Mouse (Mus musculus): Measurements from ENCODE around the gene Fam193b.

Fam193b gene

DNA sequence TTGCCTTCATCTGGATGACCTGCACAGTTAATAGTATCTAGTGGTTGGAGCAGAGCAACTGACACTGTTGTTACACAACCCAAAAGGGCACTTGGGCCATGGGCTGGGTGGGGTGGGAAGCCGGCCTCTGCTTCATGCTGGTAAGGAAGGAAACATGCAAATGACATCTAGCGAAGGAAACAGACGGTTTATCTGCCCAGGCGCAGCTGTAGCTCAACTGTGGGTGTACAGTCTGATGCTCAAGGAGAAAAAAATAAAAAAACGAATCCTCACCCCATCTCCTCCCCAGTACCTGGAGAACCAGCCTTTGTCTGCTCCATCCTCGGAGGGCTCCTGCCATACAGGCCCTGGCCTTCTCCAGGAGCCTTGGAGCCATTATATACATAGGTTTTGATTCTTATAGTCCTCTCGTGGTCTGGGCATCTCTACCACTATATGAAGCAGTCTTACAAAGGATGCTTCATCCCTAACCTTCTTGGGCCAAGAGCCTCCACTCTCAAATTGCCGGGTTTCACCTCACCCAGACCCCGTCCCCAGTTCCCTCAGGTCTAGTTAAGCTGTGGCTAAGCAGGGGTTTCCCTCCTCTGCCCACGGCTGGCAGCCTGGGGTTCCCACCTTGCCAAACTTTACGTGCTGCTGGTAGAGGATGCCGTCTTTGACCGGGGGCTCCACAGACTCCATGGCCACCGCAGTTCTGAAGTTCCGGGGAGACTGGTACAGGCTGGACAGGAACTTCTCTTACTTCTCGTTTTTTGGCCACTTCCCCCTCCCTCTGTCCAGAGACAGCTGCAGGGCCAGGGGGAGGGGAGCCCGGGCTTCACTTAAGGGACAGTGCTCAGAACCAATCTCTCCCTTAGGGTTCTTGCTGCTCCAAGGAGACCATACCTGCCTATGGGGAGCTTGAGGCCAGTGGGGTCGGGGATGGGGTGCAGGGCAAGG is 42.8 kb downstream of the Fam193b start:
- in situ Hi-C loops (cut with MboI, MseI), result no loop called here

DNA sequence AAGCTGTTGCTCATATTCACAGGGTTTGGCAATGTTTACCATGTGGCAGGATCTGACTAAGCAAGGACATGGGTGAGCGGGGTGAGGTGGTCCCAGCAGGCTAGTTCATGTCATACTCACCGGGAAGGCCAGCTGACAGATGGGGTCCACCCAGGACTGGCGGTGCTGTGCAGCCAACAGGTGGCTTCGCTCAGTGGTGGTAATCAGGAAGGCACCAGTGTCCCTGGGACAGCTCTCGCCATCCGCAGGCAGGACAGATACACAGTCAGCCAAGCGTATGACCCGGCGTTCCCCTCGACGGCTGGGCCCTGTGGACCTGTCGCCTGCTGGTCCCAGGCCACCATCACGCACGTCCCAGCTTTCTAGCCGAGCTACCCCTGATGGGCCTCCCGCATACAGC is 43.7 kb downstream of the Fam193b start:
- in situ Hi-C loops (cut with MboI, MseI), result no loop called here

DNA sequence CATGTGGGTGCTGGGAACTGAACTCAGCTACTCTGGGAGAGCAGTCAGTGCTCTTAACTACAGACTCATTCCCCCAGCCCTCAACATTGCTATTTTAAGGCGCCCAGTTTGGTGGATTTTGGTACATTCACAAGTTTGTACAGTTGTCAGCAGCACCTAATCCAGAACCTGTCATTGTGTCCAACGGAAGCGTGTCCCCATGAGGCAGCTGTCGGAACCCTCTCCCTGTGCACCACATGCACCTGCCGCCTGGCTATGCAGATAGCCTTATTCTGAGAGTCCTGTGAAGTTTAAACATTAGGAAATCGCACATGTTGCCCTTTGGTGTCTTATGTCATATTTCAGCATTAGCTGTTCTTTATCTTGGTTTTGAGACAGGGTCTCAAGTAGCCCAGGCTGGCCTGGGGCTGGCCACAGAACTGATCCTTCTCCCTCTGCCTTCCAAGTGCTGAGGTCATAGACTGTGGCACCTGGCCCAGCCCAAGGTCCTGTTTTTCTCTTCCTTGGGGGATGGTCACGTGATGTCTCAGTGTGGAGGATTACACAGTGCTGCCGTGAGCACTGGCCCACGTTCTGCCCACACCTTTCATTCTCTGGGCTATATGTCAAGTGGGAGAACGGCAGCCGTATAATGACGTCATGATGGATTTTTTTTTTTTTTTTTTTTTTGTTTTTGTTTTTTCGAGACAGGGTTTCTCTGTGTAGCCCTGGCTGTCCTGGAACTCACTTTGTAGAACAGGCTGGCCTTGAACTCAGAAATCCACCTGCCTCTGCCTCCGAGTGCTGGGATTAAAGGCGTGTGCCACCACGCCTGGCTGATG is 45.0 kb downstream of the Fam193b start:
- in situ Hi-C loops (cut with MboI, MseI), result no loop called here

DNA sequence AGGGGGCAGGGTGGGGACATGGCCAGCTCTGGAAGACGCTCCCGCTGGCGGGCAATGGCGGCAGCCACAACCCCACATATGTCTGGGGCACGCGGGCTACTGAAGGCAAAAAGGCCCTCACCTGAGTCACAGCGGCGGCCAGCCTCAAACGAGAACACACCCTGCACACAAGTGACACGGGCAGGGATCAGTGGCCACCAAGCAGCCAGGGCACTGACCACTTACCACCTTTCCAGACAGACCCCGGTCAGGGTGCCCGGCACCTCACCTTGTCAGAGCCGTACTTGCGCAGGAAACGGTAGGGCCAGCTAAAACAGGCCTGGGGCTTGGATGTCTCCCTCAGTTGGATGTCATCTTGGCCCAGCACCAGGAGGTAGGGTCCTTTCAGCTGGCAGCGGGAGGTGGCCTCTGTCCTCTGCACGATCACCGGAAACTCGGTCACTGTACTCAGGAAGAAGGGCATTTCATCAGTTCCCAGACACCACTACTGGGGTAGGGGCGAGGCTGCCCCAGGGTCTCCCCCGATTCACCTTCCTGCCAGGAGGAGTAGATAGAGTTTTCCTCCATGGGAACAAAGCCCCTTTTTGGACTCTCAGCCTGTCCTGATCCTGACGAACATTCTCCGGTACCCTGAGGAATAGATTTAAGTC is 46.8 kb downstream of the Fam193b start:
- in situ Hi-C loops (cut with MboI, MseI), result loop anchor here (5.0 kb wide), 1 partner anchor 122 kb away; no protein-coding TSS in a partner anchor

DNA sequence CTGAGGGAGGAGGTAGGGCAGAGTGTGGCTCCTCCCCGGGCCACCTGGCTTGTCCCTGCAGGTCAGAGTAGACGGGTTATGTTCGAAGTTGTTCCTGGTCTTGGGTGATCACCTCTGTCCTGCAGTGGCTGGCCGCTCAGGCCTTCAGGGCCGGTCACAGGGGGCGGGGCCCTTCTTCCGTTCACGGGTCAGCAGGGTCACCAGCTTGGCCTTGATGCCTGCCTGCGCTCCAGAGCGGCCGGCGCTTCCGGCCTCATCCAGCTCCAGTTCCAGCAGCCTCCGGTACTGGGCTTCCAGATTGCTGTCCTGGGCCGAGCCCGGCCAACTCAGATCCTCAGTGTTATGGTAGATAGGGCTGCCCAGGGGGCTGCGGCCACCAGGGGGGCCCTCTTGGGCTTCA is 47.6 kb downstream of the Fam193b start:
- in situ Hi-C loops (cut with MboI, MseI), result loop anchor here (5.0 kb wide), 1 partner anchor 121 kb away; no protein-coding TSS in a partner anchor

DNA sequence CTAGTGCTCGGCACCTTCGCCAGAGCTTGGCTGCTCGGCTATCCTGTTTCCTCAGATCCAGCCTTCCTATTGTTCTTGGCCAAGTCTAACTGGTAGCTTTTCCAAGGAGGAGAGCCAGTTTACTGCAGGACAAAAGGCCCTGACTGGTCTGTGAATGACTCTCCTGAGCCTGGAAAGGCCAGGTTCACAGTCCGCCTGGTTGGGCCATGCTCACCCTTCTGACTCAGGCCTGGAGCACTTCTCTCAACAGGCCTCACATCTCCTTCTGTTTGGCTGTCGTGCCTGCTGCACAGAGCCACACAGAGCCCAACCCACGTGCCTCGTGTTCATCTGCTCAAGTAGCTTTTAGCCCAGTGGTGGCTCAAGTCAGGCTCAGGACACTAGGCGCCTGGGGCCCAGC is 48.2 kb downstream of the Fam193b start:
- in situ Hi-C loops (cut with MboI, MseI), result loop anchor here (5.0 kb wide), 1 partner anchor 120 kb away; no protein-coding TSS in a partner anchor

DNA sequence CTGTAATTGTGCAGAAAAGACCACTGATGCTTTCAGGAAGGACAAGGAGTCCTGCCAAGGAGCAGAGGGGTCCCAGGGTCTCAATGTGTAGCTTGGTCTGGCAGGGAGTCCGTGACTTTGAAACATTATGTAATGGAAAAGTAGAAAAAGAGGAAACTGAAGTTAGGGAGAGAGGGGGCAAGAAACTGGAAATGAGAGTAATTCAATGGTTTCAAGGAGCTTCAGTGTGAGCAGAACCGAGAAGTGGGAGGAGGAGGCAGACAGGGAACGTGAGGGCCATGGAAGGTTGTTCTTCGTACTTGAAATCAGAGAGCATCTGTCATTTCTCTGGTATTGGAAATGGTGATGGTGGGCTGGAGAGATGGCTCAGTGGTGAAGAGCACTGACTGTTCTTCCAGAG is 51.3 kb downstream of the Fam193b start:
- in situ Hi-C loops (cut with MboI, MseI), result loop anchor here (5.0 kb wide), 1 partner anchor 117 kb away; no protein-coding TSS in a partner anchor

DNA sequence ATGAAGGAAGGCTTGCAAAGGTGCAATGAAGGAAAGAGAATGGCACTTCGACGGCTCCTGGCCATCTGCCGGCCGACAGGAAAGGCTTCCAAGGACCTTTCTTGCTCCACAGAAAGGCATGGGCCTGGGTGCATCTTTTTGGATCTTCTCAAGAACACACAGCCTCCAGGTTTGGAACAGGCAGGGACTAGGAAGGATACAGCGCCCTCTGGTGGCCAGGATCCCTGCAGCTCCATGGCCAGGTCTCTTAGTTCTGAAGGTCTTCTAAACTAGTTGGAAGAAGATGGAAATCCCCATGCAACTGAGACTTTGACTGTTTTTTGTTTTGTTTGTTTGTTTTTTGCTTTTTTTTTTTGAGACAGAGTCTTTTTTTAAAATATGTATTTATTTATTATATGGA is 54.0 kb downstream of the Fam193b start:
- in situ Hi-C loops (cut with MboI, MseI), result no loop called here

DNA sequence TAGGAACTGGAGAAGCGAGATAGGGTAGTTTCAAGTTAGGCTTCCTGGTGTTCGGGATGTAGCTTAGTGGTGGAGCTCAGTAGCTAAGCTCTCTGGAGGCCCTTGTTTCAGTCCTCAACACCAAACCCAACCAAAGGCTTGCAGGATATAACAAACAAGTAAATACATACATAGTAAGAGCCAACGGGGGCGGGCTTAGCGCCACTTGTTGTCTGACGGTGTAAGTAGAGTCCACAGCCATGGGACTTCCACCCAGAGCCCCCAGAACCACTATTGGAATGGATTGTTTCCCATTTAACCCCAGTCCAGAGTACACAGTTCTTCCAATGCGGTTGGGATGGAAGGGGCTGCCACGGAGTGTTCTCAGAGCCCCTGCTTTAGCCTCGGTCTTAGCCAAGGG is 57.1 kb downstream of the Fam193b start:
- in situ Hi-C loops (cut with MboI, MseI), result loop anchor here (5.0 kb wide), 1 partner anchor 37 kb away; no protein-coding TSS in a partner anchor

DNA sequence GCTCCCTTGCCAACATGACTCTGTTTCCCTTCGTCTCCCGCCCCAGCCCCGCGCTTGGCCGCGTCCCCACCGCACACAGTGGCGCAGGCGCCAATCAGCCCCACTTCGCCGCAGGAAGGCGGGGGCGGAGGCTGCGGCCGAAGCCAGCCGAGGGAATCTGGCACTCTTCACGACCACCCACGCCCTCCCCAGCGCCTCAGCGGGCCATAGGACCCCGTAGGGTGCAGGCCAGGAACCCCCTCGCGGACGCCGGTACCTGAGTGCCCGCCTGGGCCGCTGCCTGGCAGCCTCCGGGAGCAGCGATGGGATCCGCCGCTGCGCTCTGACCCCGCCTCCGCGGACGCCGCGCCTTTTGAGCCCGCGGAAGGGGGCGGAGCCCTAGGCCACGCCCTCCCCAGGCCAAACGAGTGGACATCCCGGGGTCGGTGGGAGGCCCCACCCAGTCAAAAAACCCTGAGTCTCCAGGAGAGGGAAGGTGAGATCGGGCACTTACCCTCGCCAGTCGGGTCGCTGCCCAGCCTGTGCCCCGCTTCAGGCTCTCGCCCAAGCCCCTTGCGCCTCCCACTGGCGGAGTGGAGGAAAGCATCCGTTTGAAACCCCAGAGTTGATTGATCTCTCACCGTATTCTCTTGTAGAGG is 57.7 kb downstream of the Fam193b start, which contains the start of gene Pdlim7:
Gene Pdlim7, minus strand, starts transcription at position 566 of the 638 bp plus-strand sequence.
- in situ Hi-C loops (cut with MboI, MseI), result loop anchor here (5.0 kb wide), 1 partner anchor 36 kb away; no protein-coding TSS in a partner anchor

DNA sequence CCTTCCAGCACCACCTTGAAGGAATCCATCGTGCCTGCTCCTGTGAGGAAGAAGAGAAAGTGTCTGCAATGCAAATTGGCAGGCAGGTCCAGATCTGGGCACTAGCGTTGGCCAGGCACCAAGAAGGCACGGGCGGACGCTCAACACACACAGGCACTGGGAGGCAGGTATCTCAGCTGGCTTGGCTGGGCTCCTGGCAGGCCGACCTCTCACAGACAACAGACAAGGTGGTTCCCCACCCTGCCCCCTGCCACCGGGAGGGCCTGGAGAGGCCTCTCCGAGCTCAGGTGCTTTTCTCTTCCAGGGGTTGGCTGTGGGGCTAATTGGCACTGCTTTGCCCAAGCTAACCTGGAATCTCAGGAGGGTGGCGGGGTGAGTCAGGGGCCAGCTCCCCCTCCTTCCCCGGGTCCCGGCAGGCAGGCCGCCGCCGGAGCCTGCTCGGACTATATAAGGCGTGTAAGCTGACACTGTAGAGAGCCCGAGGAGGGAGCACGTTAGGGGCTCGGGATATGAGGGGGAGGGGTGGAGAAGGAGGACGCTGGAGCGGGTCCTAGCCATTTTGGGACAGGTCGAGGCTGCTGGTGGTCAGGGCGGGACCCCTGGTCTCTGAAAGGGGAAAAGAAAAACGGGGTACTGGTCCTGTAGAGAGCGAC is 58.4 kb downstream of the Fam193b start:
- in situ Hi-C loops (cut with MboI, MseI), result loop anchor here (5.0 kb wide), 1 partner anchor 35 kb away; no protein-coding TSS in a partner anchor

DNA sequence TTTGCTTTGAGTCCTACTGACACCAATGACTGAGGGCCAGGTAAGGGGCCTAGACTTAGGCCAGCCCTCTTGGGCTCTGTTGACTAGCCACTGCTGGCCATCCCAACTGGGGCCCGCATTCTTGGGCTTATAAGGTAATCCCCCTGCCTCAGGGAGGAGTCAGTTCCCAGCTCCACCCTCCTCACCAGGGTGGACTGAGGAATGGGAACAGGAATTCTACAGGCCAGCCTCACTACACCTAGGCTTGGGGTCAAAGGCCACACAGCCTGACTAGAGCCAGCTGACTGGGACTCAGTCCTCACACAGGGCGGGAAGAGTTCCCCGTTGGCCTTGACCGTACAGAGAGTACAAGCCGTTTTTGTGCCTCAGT is 59.4 kb downstream of the Fam193b start:
- in situ Hi-C loops (cut with MboI, MseI), result loop anchor here (5.0 kb wide), 1 partner anchor 34 kb away; no protein-coding TSS in a partner anchor

DNA sequence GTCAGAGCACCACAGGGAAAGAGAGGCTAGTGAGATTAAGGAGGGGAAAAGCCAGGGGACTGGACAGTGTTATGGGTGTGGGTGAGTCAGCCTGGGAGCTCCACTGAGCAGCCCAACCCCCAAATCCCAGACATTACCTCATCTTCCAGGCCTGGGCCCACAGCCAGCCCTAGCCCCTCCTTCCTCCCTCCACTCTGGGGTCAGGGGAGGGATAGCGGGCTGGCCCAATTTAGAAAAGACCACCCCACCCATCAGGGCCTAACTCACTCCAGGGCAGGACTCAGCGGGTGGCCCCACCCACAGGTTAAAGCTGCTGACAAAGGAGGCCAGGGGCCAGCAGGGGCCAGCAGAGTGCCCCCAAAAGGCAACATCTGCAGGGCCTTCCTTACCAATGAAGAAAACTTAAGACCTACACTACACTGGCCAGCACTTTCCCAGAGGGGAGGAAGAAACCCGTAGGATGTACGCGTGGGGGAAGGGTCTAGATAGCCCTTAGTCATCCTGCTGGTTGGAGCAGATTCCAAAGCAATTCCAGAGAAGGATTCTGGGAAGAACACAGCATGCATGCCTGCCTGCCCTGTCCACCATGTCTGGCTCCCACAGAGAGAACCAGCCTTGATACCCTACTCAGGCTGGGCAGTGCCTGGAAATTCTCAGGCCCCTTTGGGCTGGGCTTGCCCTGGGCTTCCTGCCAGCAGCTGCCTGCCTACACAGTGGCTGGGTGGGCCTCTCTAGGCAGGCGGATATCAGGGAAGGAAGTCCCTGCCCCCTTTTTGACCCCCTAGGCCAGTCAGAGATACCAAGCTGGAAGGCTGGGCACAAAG is 60.0 kb downstream of the Fam193b start:
- in situ Hi-C loops (cut with MboI, MseI), result loop anchor here (5.0 kb wide), 1 partner anchor 34 kb away; no protein-coding TSS in a partner anchor

DNA sequence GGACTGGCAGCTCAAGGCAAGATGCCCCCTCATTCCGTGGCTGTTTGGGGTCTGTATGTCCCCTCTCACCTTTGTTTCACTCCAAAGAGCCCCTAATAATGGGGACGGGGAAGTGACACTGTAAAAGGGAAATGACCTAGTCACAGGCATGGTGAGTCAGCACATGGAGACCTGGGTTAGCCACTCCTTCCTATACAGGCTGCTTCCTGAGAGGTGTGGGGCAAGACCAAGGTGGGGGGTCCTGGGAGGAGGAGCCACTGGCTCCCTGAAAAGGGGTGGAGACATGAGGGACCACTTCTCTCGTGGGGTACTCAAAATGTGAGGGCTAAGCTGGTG is 60.6 kb downstream of the Fam193b start:
- in situ Hi-C loops (cut with MboI, MseI), result loop anchor here (5.0 kb wide), 1 partner anchor 33 kb away; no protein-coding TSS in a partner anchor

DNA sequence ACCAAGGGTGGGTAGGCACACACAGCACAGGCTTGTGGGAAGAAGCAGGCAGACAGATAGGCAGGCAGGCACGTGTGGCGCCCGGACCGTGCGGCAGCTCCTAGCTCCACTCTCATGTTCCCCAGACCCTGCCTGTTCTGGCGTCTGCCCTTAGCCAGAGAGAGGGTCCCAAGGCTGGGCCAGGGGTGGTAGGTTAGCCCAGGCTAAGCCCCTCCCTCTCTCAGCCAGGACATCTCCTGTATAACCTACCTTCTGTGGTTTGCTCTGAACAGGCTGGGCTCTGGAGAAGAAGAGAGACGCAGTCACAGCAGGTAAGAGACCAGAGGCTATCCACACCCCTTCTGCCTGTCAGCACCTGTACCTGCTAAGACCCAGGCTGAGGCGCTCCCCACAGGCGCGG is 62.4 kb downstream of the Fam193b start:
- in situ Hi-C loops (cut with MboI, MseI), result no loop called here

DNA sequence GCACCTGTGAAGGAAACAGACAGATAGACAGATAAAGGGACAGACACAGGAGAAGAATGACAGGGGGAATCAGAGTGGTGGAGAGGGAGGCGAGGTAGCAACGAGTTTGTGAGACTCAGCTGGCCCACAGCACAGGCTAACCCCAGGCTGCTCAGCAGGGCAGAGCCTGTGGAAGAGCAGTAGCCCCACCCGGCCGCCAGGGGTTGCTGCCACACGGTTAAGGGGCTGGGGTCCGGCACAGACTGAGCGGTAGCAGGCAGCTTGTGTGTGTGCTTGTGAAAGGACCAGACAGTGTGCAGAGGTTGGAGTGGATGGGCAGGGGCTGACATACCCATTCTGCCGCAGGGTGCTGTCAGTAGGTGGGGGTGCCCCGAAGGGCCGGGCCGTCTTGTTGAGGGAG is 63.0 kb downstream of the Fam193b start:
- in situ Hi-C loops (cut with MboI, MseI), result no loop called here

DNA sequence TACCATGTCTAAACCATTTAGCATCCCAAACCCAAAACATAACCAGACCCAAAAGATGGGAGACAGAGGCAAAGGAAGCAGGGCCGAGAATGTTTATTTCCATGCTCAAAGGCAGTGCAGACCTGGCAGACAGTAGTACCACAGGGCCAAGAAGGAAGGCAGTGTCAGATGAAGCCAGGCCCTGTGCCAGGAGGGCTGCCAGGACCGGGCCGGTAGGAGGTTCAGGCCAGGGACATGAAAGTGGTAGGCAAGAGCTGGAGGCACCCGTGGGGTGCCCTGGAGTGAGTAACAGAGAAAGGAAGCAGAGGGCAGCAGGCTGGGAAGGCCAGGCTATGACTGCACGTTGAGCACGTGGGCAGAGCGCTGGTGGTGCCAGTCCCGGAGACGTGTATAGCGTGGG is 64.2 kb downstream of the Fam193b start:
- in situ Hi-C loops (cut with MboI, MseI), result no loop called here

DNA sequence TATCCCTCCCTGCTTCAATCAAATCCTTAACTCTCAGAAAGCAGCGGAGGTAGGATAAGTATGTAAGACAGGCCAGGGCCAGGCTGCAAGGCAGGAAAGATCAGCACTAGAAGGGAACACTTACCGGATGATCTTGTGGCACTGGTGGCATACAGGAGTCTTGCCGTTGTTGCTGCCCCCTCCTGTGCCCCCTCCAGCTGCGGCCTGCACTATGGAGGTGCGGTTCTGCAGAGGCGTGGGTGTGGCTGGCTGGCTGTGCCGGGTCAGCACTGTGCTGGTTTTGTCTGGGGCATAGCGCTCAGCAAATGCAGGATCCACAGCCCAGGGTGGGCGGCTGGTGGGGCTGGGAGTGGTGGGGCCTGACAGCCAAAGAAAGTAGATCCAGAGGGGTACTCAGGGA is 65.1 kb downstream of the Fam193b start:
- in situ Hi-C loops (cut with MboI, MseI), result no loop called here

DNA sequence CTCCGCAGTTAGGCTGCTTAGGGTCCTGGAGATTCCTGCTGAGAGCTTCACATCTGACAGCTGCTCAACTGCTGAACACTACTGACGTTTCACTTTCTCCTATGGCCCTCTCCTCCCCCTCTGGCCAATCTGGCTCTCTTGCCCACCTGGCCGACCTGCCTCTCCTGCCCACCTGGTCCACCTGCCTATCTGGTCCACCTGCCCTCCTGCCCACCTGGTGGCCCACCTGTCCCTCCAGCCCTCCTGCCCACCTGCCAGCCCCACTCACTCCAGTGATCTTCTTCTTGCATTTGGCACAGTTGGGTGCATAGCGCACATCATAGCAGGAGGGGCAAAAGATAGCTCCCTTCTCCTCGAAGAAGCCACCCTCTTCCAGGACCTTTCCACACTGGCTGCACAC is 66.5 kb downstream of the Fam193b start:
- in situ Hi-C loops (cut with MboI, MseI), result no loop called here

DNA sequence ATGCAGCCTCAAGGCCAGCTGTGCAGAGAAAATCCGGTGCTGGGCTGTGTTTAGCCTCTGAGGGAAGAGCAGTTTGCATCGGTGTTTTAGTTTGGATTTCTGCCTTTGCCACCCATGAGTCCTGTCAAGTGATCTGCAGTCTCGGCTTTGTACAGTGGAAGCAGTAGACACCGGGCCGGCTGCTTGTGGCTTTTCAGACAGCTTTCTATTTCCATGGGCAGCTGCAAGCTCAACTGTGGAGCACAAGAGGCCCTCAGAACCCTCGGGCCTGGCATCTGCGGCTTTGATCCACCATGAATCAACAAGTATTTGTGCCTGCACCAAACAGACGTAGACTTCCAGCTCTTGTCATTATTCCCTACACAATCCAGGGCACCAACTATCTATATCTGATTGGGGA is 68.5 kb downstream of the Fam193b start:
- in situ Hi-C loops (cut with MboI, MseI), result no loop called here
